Mouse (Mus musculus) T-cell, adult 2 months (primary cell): ENCODE results near the gene F930015N05Rik.
A peak's percentile ranks its signal among the peaks of the same experiment; 100 is the strongest.

Source experiments
- DNase-seq: peaks from one replicate; pipeline ENCODE4 v3.0.0; 2022; ENCODE audit warnings: low spot score

F930015N05Rik gene

GRCm38 (mm10) chr11:64436412-64436727, at the start of gene F930015N05Rik:
Gene F930015N05Rik (minus strand): TSS chr11:64436653.
- no peak for DNase-seq

- DNase-seq, result no peak
Measured at GRCm38 (mm10) chr11:64481445-64481844, 45.0 kb upstream of the F930015N05Rik start.

- no peak for DNase-seq
Measured at GRCm38 (mm10) chr11:64473679-64474078, 37.2 kb upstream of the F930015N05Rik start.

GRCm38 (mm10) chr11:64470689-64471088, 34.2 kb upstream of the F930015N05Rik start:
- no peak for DNase-seq

DNA sequence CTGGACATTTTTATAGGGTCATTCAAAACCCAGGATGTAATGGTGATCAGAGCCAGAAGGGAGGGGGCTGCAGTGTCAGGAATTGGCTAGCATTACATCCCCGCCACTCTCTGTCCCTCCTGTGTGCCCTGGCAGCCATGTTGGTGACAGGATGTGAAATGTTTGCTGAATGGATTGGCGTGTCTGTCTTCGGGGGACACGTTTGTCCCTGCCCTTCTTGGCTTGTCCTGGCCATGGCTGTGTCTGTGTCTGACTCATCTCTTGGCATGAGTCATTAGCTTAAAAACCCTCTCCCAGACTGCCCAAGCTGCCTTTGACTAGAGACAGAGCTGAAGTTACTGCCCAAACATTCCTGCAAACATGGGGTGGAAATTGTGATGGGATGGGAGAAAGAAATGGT, 32.3 kb upstream of the F930015N05Rik start:
- no peak for DNase-seq

GRCm38 (mm10) chr11:64461746-64462145, 25.3 kb upstream of the F930015N05Rik start:
- no peak for DNase-seq

- no peak for DNase-seq
Measured at GRCm38 (mm10) chr11:64448586-64449315, 12.3 kb upstream of the F930015N05Rik start.

- DNase-seq, result no peak
Measured at GRCm38 (mm10) chr11:64445227-64445626, 8.8 kb upstream of the F930015N05Rik start.

DNA sequence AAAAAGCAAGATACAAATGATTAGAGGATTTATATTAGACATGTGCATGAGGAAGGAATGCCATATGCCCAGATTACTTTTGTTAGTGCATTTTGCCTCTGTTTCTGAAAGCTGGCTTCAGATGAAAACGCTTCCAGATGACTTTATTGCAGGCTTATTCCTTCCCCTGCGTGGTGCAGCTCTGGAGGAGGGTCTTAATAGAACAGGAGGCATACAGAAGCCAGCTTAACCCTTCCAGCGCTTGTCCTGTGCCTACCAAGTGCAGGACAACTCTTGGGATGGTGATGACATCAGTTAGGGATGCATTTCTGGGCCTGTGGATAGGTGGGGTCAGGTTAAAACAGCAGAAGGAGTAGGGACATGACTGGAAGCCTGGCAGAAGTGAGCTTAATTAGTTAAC, 6.2 kb upstream of the F930015N05Rik start:
- DNase-seq, result no peak

- DNase-seq, result no peak
Measured at GRCm38 (mm10) chr11:64442119-64442518, 5.7 kb upstream of the F930015N05Rik start.

GRCm38 (mm10) chr11:64438909-64439308, 2.5 kb upstream of the F930015N05Rik start:
- no peak for DNase-seq

DNA sequence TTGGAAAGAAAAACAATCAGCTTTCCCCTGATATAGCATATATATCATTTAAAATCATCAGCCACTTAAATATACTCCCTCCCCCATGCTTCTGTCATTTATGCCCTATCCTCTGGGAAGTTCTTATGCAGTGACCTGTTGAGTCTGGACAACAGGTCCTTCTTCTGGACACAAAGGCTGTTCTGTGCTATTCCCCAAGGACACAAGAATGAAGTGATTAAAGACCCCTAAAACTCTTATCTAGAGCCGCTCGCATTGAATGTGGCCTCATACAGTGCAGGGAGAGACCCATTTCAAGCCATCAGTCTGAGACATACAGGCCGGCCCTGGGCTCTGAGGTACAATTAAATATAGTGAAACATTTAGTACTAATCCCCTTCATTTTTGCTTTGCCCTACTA, 1.3 kb upstream of the F930015N05Rik start:
- no peak for DNase-seq

GRCm38 (mm10) chr11:64436791-64437298, 392 bp upstream of the F930015N05Rik start:
- DNase-seq, result no peak

DNA sequence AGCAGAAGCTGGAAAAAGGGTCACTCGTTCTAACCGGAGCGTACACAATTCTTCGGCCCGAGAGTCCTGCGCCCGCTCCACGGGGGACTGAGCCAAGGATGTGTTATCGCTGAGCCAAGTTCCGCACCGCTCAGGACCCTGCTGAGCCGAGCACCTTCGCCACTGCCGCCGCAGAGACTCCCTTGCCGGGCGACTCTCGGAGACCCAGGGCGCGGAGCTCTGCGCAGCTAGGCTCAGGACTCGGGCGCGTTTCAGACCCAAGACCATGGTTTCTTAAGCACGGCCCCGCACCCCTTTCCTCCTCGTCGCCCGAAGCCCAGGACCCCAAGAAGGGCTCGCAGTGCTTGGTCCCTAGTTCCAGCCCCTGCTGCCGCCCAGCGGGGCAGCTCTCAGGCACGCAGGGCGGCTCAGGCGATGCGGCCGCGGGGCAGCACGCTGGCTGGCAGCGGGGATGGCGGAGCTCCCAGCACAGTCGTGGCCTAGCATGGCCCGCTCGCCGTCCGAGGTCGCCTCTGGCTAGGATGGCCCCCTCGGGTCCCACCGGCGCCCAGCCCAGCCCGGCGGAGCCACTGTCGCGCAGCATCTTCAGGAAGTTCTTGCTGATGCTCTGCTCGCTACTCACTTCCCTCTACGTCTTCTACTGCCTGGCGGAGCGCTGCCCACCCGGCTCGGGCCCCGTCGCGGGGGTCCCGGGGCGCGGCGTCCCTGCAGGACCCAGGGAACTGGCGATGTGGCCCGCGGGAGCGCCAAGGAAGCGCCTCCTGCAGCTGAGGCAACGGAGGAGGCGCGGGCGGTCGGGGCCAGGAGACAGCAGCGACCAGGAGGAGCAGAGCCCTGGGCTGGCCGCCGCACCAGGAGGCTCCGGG, 674 bp downstream of the F930015N05Rik start:
- DNase-seq, result peak; percentile 5

DNA sequence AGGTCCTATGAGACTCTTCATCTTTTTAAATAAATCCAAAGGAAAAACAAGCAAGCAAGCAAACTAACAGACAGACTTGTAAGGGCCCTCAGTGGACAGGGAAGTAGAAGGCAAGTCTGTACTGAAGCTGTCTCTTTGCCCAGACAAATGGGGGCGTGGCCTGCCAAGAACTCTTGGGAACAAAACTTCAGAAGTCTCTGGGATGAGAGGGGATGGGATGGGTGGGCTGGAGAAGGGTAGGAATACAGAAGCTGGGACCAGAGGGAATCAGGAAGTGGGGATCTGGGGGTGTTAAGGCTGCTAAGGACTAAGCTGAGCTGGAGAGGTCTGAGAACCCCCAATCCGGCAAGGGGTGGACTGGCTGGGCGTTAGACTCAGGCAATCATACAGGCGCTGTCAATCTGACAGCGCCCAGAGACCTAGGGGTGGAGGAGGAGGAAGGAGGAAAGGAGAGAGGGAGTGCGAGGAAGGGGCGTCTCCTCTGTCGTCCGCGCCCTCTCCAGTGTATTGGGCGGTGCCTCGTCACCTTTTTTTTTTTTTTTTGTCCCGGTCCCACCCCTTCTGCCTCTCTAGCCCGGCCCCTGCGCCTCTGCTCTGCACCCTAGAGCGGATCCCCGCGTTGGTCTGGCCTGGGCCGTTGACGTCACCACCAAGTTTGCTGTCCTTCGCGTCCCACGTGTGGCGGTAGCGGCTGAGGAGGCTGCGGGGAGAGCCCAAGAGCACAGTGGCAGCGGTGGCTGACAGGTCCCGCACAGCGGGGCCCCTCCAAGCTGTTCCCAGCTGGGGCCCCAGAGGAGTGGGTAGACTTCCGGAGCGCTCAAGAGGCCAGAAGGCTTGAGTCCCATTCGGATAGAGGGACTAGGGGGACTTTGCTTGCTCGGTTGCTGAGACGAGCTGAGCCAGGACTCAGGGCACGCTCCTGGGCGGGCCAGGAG, 1.6 kb downstream of the F930015N05Rik start, which contains the start of gene Hs3st3a1:
TSS of gene Hs3st3a1 (plus strand) at position 722 of the 935 bp plus-strand sequence.
- peak; percentile 12 for DNase-seq

DNA sequence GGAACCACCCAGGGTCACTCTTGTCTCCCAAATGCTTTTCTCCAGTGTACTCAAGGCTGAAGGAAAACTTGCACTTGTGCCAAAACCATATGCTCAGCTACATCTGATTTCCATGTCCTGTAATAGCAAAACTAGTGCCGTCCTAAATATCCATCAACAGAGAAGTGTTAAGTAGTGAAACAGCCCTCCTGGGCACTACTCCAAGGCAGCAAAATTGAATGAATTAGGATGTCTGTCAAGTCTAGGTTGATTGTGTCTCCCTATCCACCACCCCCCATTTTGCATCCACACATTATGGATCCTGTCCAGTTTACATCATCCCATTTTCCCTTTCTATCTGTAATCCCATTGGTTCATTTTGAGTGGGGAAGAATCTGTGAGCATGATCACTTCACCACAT, 17.5 kb downstream of the F930015N05Rik start:
- no peak for DNase-seq

GRCm38 (mm10) chr11:64400534-64401093, 35.8 kb downstream of the F930015N05Rik start:
- DNase-seq, result no peak

- DNase-seq, result no peak
Measured at GRCm38 (mm10) chr11:64397612-64398011, 38.8 kb downstream of the F930015N05Rik start.

DNA sequence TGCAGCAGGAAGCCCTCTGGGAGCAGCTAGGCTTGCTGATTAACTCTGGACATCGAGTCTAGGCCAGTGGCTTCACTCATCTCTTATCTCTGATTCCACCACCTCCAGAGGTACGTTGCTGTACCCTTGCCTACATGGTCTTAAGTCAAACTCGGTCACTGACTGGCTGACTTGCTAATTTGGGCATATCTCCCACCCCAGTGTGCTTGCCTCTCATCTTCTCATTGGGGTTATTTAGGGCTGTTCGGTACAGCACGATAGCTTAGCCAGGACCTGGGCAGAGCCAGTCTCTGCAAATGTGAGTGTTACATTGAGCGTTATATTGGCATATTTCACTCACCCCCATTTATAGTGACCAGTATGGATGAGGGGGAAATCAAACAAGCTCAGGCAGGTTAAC, 39.5 kb downstream of the F930015N05Rik start:
- DNase-seq, result no peak

DNA sequence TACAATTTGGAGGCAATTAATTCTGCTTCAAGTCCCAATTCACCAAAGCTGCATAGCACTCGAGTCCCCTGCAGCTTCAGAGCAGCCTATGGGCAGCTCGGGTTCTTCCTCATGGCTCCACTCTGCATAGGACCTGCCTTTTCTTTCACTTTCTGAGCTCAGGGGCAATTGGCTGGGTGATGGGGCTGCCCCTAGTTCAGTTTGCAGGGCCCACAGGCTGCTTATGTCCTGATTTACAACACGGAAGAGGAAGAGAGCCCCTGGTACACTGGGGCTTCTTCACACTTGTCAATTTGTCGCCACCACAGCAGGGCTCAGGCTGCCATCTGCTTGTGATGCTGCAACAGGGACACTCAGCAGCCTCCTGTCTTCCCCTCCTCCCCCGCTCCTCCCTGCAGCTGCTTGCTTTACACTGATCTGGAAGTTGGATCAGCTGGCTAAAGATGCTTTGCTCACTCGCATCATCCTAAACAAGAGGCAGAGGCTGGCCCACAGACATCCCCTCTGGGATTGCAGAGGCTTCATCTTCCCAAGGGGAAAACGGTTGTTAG, 40.0 kb downstream of the F930015N05Rik start:
- no peak for DNase-seq

GRCm38 (mm10) chr11:64386333-64386732, 50.1 kb downstream of the F930015N05Rik start:
- no peak for DNase-seq
